Mouse (Mus musculus) heart, postnatal 0 days (tissue): ENCODE measurements around the gene Morn4.

ENCODE experiments used
- CTCF ChIP-seq: IDR thresholded peaks from 2 replicates; pipeline ENCODE4 v1.5.1; 2016; ENCODE audit warnings: antibody characterized with exemption, control low read depth, low read depth
- EP300 ChIP-seq: IDR thresholded peaks from 2 replicates; pipeline ENCODE4 v1.6.1; 2016; ENCODE audit warnings: antibody characterized with exemption, low read depth

GRCm38 (mm10) chr19:42037167-42037702, 48.9 kb downstream of the Morn4 start:
- TF ChIP-seq EP300: no peak
- no peak for TF ChIP-seq CTCF
